Mouse (Mus musculus): ENCODE measurements around the gene A430033K04Rik. TPM values are rescaled to one million over a fixed set of nuclear protein-coding genes. Genes with fewer than 3 reads are reported as not detected.

A430033K04Rik gene
- polyA plus RNA-seq, 1 experiment, result 1.3 TPM

DNA sequence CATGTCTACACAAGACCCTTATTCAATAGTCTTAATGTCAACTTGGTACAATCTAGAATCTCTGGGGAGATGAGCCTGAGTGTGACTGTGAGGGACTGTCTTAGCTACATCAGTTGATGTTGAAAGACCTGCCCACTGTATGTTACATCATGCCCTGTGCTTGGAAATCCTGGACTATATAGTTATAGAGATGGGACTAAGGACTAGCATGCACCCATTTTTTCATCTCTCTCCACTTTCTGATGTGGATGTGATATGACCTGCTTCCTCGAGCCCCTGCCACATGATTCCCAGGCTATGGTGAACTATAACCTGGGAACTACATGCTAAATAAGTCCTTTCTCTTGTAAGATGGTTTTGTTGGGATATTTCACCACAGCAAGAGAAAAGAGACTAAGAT lies 30.3 kb downstream of the A430033K04Rik start:
- H3K4me3 ChIP-seq, result no peak overlapping the region

DNA sequence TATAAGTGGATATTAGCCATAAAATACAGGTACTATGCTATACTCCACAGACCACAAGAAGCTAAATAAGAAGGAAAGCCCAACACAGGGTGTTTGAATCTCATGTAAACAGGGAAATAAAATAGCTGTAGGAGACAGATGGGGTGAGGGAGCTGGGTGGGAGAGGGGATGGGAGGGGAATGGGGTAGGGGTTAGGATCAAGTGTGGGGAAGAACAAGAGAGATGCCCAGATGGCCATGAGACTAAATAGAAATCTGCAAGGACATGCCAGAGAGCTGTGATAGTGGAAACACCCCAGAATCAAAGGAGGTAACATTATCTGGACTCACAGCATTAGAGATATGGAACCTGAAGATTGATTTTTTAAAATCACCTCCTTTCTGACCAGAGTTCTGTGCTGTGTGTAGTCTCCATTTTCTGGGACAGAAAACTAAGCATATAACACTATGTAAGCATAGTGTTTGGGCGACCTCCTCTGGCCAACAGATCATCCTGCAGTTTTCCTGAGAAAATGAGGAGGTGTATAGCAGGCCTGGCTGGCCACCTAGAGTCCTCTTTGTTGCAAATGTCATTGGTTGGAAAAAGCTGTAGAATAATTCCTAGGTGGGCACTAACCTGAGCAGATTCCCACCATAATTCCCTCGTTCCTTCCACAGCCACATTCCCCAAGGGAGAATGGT lies 34.0 kb downstream of the A430033K04Rik start:
- no peaks in the 10 kb centered on the region for H3K27me3 ChIP-seq (ENCODE audit: control insufficient read depth, insufficient read depth, insufficient read length)
- H3K4me3 ChIP-seq, result no peak overlapping the region
- no peak overlapping the region for H3ac ChIP-seq (ENCODE audit: control insufficient read depth, insufficient read length)
- H3K4me2 ChIP-seq (ENCODE audit: low read depth), result no peak overlapping the region
- no peak for TF ChIP-seq REST (IDR thresholded peaks at IDR 0.05; ENCODE audit: insufficient read depth, insufficient read length)
- TF ChIP-seq POLR2A (IDR thresholded peaks at IDR 0.05; ENCODE audit: insufficient read length, low read depth), result no peak
- TF ChIP-seq USF1 (IDR thresholded peaks at IDR 0.05; ENCODE audit: low read depth), result no peak
- no peak for TF ChIP-seq POLR2AphosphoS2 (IDR thresholded peaks at IDR 0.05; ENCODE audit: insufficient read length, low read depth)
- TF ChIP-seq E2F4 (IDR thresholded peaks at IDR 0.05; ENCODE audit: insufficient read depth), result no peak
- TF ChIP-seq CEBPB (IDR thresholded peaks at IDR 0.05; ENCODE audit: insufficient read depth, poor library complexity, severe bottlenecking), result no peak
- TF ChIP-seq MYOG (IDR thresholded peaks at IDR 0.05; ENCODE audit: control insufficient read depth in 1 of 3, insufficient read depth in 1 of 3, insufficient read length in 2 of 3, low read depth in 2 of 3), result no peak
- TF ChIP-seq TCF12 (IDR thresholded peaks at IDR 0.05; ENCODE audit: insufficient read depth, poor library complexity, severe bottlenecking), result no peak
- no peak for TF ChIP-seq MYOD1 (IDR thresholded peaks at IDR 0.05; ENCODE audit: control insufficient read depth in 1 of 3, insufficient read length in 2 of 3, low read depth in 2 of 3)
- TF ChIP-seq MAX (IDR thresholded peaks at IDR 0.05; ENCODE audit: low read depth), result no peak
- no peak for TF ChIP-seq SRF (IDR thresholded peaks at IDR 0.05; ENCODE audit: control insufficient read depth, insufficient read length, low read depth)
- no peak for TF ChIP-seq TCF3 (IDR thresholded peaks at IDR 0.05; ENCODE audit: insufficient read length, low read depth)
- no peaks in the 10 kb centered on the region for H3K79me2 ChIP-seq (ENCODE audit: control insufficient read depth, insufficient read depth)
- no peaks in the 10 kb centered on the region for H3K36me3 ChIP-seq (ENCODE audit: control insufficient read depth, insufficient read depth)

More for the DNA sequence above, 30.3 kb downstream of the A430033K04Rik start:
- Histone ChIP-seq H3ac (ENCODE audit: control insufficient read depth, insufficient read length) (no peak overlapping the region), H3K79me2 (ENCODE audit: control insufficient read depth, insufficient read depth) (no peaks in the 10 kb centered on the region), H3K4me2 (ENCODE audit: low read depth) (no peak overlapping the region), H3K27me3 (ENCODE audit: control insufficient read depth, insufficient read depth, insufficient read length) (no peaks in the 10 kb centered on the region), H3K36me3 (ENCODE audit: control insufficient read depth, insufficient read depth) (peaks cover 1% of the 10 kb centered on the region)
- TF ChIP-seq MAX (IDR thresholded peaks at IDR 0.05; ENCODE audit: low read depth) (no peak), MYOG (IDR thresholded peaks at IDR 0.05; ENCODE audit: control insufficient read depth in 1 of 3, insufficient read depth in 1 of 3, insufficient read length in 2 of 3, low read depth in 2 of 3) (no peak), USF1 (IDR thresholded peaks at IDR 0.05; ENCODE audit: low read depth) (no peak), SRF (IDR thresholded peaks at IDR 0.05; ENCODE audit: control insufficient read depth, insufficient read length, low read depth) (no peak), E2F4 (IDR thresholded peaks at IDR 0.05; ENCODE audit: insufficient read depth) (no peak), POLR2AphosphoS2 (IDR thresholded peaks at IDR 0.05; ENCODE audit: insufficient read length, low read depth) (no peak), TCF12 (IDR thresholded peaks at IDR 0.05; ENCODE audit: insufficient read depth, poor library complexity, severe bottlenecking) (no peak), POLR2A (IDR thresholded peaks at IDR 0.05; ENCODE audit: insufficient read length, low read depth) (no peak), MYOD1 (IDR thresholded peaks at IDR 0.05; ENCODE audit: control insufficient read depth in 1 of 3, insufficient read length in 2 of 3, low read depth in 2 of 3) (no peak)

DNA sequence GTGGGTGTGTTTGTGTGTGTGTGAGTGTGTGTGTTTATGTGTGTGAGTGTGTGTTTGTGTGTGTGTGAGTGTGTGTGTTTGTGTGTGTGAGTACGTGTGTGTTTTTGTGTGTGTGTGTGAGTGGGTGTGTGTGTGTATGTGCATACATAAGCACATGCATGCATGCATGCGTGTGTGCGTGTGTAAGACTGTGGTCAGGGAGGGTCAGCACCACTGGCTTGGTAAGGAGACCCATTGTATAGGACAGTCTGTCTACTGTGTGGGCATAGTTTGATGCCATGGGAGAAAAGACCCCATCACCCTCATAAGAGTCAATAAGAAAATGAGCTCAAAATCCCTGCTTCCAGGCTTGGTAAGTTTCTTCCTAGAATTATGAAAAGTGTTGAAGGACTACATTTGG lies 34.7 kb downstream of the A430033K04Rik start:
- Histone ChIP-seq H3K79me2 (ENCODE audit: control insufficient read depth, insufficient read depth) (no peaks in the 10 kb centered on the region), H3K4me3 (no peak overlapping the region), H3ac (ENCODE audit: control insufficient read depth, insufficient read length) (no peak overlapping the region), H3K4me2 (ENCODE audit: low read depth) (no peak overlapping the region), H3K27me3 (ENCODE audit: control insufficient read depth, insufficient read depth, insufficient read length) (no peaks in the 10 kb centered on the region), H3K36me3 (ENCODE audit: control insufficient read depth, insufficient read depth) (no peaks in the 10 kb centered on the region)
- TF ChIP-seq MYOG (IDR thresholded peaks at IDR 0.05; ENCODE audit: control insufficient read depth in 1 of 3, insufficient read depth in 1 of 3, insufficient read length in 2 of 3, low read depth in 2 of 3) (no peak), MAX (IDR thresholded peaks at IDR 0.05; ENCODE audit: low read depth) (no peak), CEBPB (IDR thresholded peaks at IDR 0.05; ENCODE audit: insufficient read depth, poor library complexity, severe bottlenecking) (no peak), REST (IDR thresholded peaks at IDR 0.05; ENCODE audit: insufficient read depth, insufficient read length) (no peak)

DNA sequence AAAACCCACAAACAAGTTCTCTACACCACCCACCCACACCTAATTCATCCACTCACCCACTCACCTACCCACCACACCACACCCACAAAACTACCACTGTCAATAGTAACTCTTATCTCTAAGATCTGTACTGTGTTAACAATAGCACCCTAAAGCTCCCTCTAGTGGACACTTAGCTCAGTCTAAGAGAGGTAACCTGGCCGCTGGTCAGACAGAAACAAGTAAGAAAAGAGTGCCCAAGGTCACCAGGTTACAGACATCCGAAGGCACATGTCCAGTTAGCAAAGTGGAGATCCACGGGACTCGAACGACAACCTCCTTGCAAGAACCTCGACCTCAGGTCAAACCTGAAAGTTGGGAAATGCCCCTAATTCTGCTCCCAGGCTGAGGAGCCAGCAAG lies 35.2 kb downstream of the A430033K04Rik start:
- H3K27me3 ChIP-seq (ENCODE audit: control insufficient read depth, insufficient read depth, insufficient read length), result no peaks in the 10 kb centered on the region

More for the DNA sequence above, 35.2 kb downstream of the A430033K04Rik start:
- Histone ChIP-seq H3K79me2 (ENCODE audit: control insufficient read depth, insufficient read depth) (no peaks in the 10 kb centered on the region), H3ac (ENCODE audit: control insufficient read depth, insufficient read length) (no peak overlapping the region), H3K36me3 (ENCODE audit: control insufficient read depth, insufficient read depth) (no peaks in the 10 kb centered on the region), H3K4me3 (no peak overlapping the region), H3K4me2 (ENCODE audit: low read depth) (no peak overlapping the region)
- TF ChIP-seq REST (IDR thresholded peaks at IDR 0.05; ENCODE audit: insufficient read depth, insufficient read length), result no peak
- no peak for TF ChIP-seq USF1 (IDR thresholded peaks at IDR 0.05; ENCODE audit: low read depth)
- no peak for TF ChIP-seq MYOG (IDR thresholded peaks at IDR 0.05; ENCODE audit: control insufficient read depth in 1 of 3, insufficient read depth in 1 of 3, insufficient read length in 2 of 3, low read depth in 2 of 3)
- TF ChIP-seq POLR2A (IDR thresholded peaks at IDR 0.05; ENCODE audit: insufficient read length, low read depth), result no peak
- no peak for TF ChIP-seq CEBPB (IDR thresholded peaks at IDR 0.05; ENCODE audit: insufficient read depth, poor library complexity, severe bottlenecking)
- no peak for TF ChIP-seq SRF (IDR thresholded peaks at IDR 0.05; ENCODE audit: control insufficient read depth, insufficient read length, low read depth)
- TF ChIP-seq MYOD1 (IDR thresholded peaks at IDR 0.05; ENCODE audit: control insufficient read depth in 1 of 3, insufficient read length in 2 of 3, low read depth in 2 of 3), result no peak
- no peak for TF ChIP-seq TCF3 (IDR thresholded peaks at IDR 0.05; ENCODE audit: insufficient read length, low read depth)
- TF ChIP-seq E2F4 (IDR thresholded peaks at IDR 0.05; ENCODE audit: insufficient read depth), result no peak
- TF ChIP-seq MAX (IDR thresholded peaks at IDR 0.05; ENCODE audit: low read depth), result no peak
- no peak for TF ChIP-seq TCF12 (IDR thresholded peaks at IDR 0.05; ENCODE audit: insufficient read depth, poor library complexity, severe bottlenecking)
- TF ChIP-seq POLR2AphosphoS2 (IDR thresholded peaks at IDR 0.05; ENCODE audit: insufficient read length, low read depth), result no peak
